Comparison of ENCODE assay signal across 14 mouse cellular contexts in the genomic region with DNA sequence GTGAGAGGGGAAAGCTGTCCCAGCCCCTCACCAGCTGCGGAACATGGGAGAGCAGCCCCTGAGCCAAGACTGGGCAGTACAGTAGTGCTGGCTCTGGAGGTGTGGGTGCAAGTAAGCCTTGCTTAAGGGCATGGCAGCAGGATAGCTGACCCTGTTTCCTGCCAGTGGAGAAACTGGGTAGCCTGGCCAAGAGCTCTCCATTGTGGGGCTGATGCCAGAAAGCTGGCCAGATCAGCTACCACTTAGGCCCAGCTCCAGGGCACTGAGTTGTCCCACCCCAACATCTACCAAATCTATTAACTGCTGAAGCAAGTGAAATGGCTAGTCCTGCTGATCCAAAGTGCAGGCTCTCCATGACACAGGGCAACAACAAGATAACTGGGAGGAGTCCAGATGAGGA.
A peak's percentile ranks its signal among the peaks of the same experiment; 100 is the strongest.
DNase-seq lines count a peak whose midpoint lies in the region; ATAC-seq and TF ChIP-seq lines count a peak whose summit lies in the region.
"Had no signal": no experiment of that assay in that cellular context is flagged by ENCODE, and none has a peak within 500 bp of the region (broad histone marks: within the 10 kb centered on the region; RNA-seq: fewer than 3 reads in every experiment).

No protein-coding gene starts in this region.

- TF ChIP-seq EP300 in heart, adult 2 months (IDR thresholded peaks at IDR 0.05; ENCODE audit: insufficient read depth, low read depth, low read length): no peak

- intact Hi-C loops in heart, adult 2 months (cut with DNase I): no loop called here
- intact Hi-C loops in heart, postnatal 36 days (cut with DNase I): no loop called here

- no peaks in the 10 kb centered on the region for H3K27me3 ChIP-seq in heart, adult 2 months (ENCODE audit: control insufficient read depth, insufficient read depth, low read length)
- no peaks in the 10 kb centered on the region for H3K27me3 ChIP-seq in heart, embryonic 10.5 days (ENCODE audit: insufficient read depth, poor library complexity, severe bottlenecking)
- H3K27me3 ChIP-seq in midbrain, postnatal 0 days (ENCODE audit: insufficient read depth, low read length): no peaks in the 10 kb centered on the region
- H3K27me3 ChIP-seq in midbrain, embryonic 11.5 days (ENCODE audit: control insufficient read depth, insufficient read depth, low read length): no peaks in the 10 kb centered on the region
- H3K27me3 ChIP-seq: liver, embryonic 13.5 days had no signal

- 0 out of 2 replicates have a peak, but pooled peaks have one; percentile 7 for ATAC-seq in midbrain, postnatal 0 days (ENCODE audit: low FRiP score)
- ATAC-seq in midbrain, embryonic 11.5 days (ENCODE audit: low FRiP score): no peak
- ATAC-seq: forebrain, postnatal 0 days had no signal

- DNase-seq in cerebellum, adult 9-11 months: peak; percentile 7
- DNase-seq in cerebellum, adult 8-10 months: no peak
- DNase-seq in heart, adult 2 months: peak; percentile 27 to 42
- no peak for DNase-seq in heart, embryonic 10.5 days (ENCODE audit: low spot score)
- no peak for DNase-seq in midbrain, postnatal 0 days (ENCODE audit: low spot score)
- no peak for DNase-seq in midbrain, embryonic 11.5 days (ENCODE audit: low spot score, missing footprints)
- peak; percentile 18 to 19 for DNase-seq in heart, postnatal 36 days
- DNase-seq in kidney, postnatal 10 days: no peak
- DNase-seq: forebrain, postnatal 0 days; kidney, adult 9 months; liver, embryonic 13.5 days; thymus, postnatal 14 days had no signal

- no peak overlapping the region for H3K4me3 ChIP-seq in heart, adult 2 months
- H3K4me3 ChIP-seq in heart, embryonic 10.5 days: no peak overlapping the region
- H3K4me3 ChIP-seq in midbrain, postnatal 0 days (ENCODE audit: low read depth, low read length): no peak overlapping the region
- no peak overlapping the region for H3K4me3 ChIP-seq in midbrain, embryonic 11.5 days (ENCODE audit: low read depth, low read length)
- H3K4me3 ChIP-seq: erythroblast, embryonic 14.5 days; liver, embryonic 13.5 days had no signal

- H3K79me2 ChIP-seq in heart, adult 2 months (replicated peaks; ENCODE audit: control insufficient read depth, insufficient read depth, low read length): no peaks in the 10 kb centered on the region

- 58% methylated on average over 1 of the region's 1 CpGs for WGBS in heart, adult 2 months
- 88% methylated on average over 1 of the region's 1 CpGs for WGBS in heart, embryonic 10.5 days
- 92% methylated on average over 1 of the region's 1 CpGs for WGBS in midbrain, postnatal 0 days
- WGBS in midbrain, embryonic 11.5 days: 94% methylated on average over 1 of the region's 1 CpGs

- TF ChIP-seq CTCF in heart, adult 2 months (IDR thresholded peaks at IDR 0.05): no peak
- no peak for TF ChIP-seq CTCF in midbrain, postnatal 0 days (IDR thresholded peaks at IDR 0.05)

- no peak overlapping the region for H3K4me2 ChIP-seq in midbrain, postnatal 0 days (ENCODE audit: low read depth, low read length, poor library complexity, severe bottlenecking)
- H3K4me2 ChIP-seq in midbrain, embryonic 11.5 days: no peak overlapping the region
- H3K4me2 ChIP-seq: liver, embryonic 13.5 days had no signal

- H3K36me3 ChIP-seq in heart, adult 2 months (ENCODE audit: control insufficient read depth, insufficient read depth, low read length): no peaks in the 10 kb centered on the region
- H3K36me3 ChIP-seq in heart, embryonic 10.5 days: no peaks in the 10 kb centered on the region
- no peaks in the 10 kb centered on the region for H3K36me3 ChIP-seq in midbrain, postnatal 0 days (ENCODE audit: insufficient read depth, low read length)
- no peaks in the 10 kb centered on the region for H3K36me3 ChIP-seq in midbrain, embryonic 11.5 days (ENCODE audit: control insufficient read depth, insufficient read depth, low read length)
- H3K36me3 ChIP-seq: G1E; liver, embryonic 13.5 days had no signal

- TF ChIP-seq POLR2A in heart, adult 2 months (IDR thresholded peaks at IDR 0.05; ENCODE audit: insufficient read depth, low read depth, low read length): no peak

- H3K9ac ChIP-seq in heart, adult 2 months (ENCODE audit: low read depth, low read length): no peak overlapping the region
- H3K9ac ChIP-seq in midbrain, postnatal 0 days (replicated peaks; ENCODE audit: low read length, poor library complexity, severe bottlenecking): no peak overlapping the region
- no peak overlapping the region for H3K9ac ChIP-seq in midbrain, embryonic 11.5 days (ENCODE audit: low read length)
- H3K9ac ChIP-seq: forebrain, postnatal 0 days; liver, embryonic 13.5 days had no signal

- H3K27ac ChIP-seq in heart, adult 2 months: no peak overlapping the region
- H3K27ac ChIP-seq in heart, embryonic 10.5 days: no peak overlapping the region
- no peak overlapping the region for H3K27ac ChIP-seq in midbrain, postnatal 0 days (ENCODE audit: low read depth, low read length)
- H3K27ac ChIP-seq in midbrain, embryonic 11.5 days (ENCODE audit: low read depth, low read length): no peak overlapping the region
- H3K27ac ChIP-seq: liver, embryonic 13.5 days had no signal

- no peaks in the 10 kb centered on the region for H3K9me3 ChIP-seq in heart, embryonic 10.5 days
- no peaks in the 10 kb centered on the region for H3K9me3 ChIP-seq in midbrain, postnatal 0 days (ENCODE audit: low read length)
- H3K9me3 ChIP-seq in midbrain, embryonic 11.5 days (ENCODE audit: control insufficient read depth, low read length): no peaks in the 10 kb centered on the region
- H3K9me3 ChIP-seq: G1E; liver, embryonic 13.5 days had no signal

- H3K4me1 ChIP-seq in heart, adult 2 months (ENCODE audit: control insufficient read depth, insufficient read depth, low read length): no peaks in the 10 kb centered on the region
- no peaks in the 10 kb centered on the region for H3K4me1 ChIP-seq in heart, embryonic 10.5 days
- no peaks in the 10 kb centered on the region for H3K4me1 ChIP-seq in midbrain, postnatal 0 days (ENCODE audit: insufficient read depth, low read length)
- no peaks in the 10 kb centered on the region for H3K4me1 ChIP-seq in midbrain, embryonic 11.5 days (ENCODE audit: control insufficient read depth, insufficient read depth, low read length)
- H3K4me1 ChIP-seq: liver, embryonic 13.5 days had no signal

Comparison
In these comparisons a context has a peak if more than half of its experiments do, and no peak if none do; other contexts are left out.
1. DNase-seq: peak in cerebellum, adult 9-11 months (single experiment), heart, adult 2 months (2 of 2) and heart, postnatal 36 days (2 of 2); none in cerebellum, adult 8-10 months (single experiment), heart, embryonic 10.5 days (single experiment), midbrain, postnatal 0 days (single experiment), midbrain, embryonic 11.5 days (single experiment) and kidney, postnatal 10 days (single experiment).